Mouse (Mus musculus) cortical plate, adult 2 months (tissue): ENCODE results near the gene Meiob.

Experiments used
- CTCF ChIP-seq: fragments of 200-500 bp; IDR thresholded peaks from 2 replicates; pipeline ENCODE4 v1.5.1; 2011; ENCODE audit warnings: mild to moderate bottlenecking, control low read depth, low read length; ENCODE audit not compliant: insufficient read depth; ENCODE audit errors: extremely low read depth
- POLR2A ChIP-seq: fragments of 200-500 bp; IDR thresholded peaks from 2 replicates; pipeline ENCODE4 v1.6.1; 2011; ENCODE audit warnings: mild to moderate bottlenecking, low read length, control low read depth; ENCODE audit not compliant: insufficient read depth; ENCODE audit errors: extremely low read depth

GRCm38 (mm10) chr17:24842631-24843030 lies 38.5 kb downstream of the Meiob start:
- TF ChIP-seq POLR2A (no peak), CTCF (no peak)
